Comparison of ENCODE assay signal across 21 mouse cellular contexts in genomic region chr4:124530596-124530995, GRCm38 (mm10).
DNase-seq lines count a peak whose midpoint lies in the region; ATAC-seq and TF ChIP-seq lines count a peak whose summit lies in the region.
"Had no signal": no experiment of that assay in that cellular context is flagged by ENCODE, and none has a peak within 500 bp of the region (broad histone marks: within the 10 kb centered on the region; RNA-seq: fewer than 3 reads in every experiment).

No protein-coding gene starts in this region.

- no peak for ATAC-seq in lung, embryonic 14.5 days (ENCODE audit: insufficient read depth)
- ATAC-seq: forebrain, embryonic 14.5 days; forebrain, embryonic 16.5 days had no signal

- H3K4me2 ChIP-seq in lung, embryonic 14.5 days = no peak overlapping the region
- H3K4me2 ChIP-seq: embryonic facial prominence, embryonic 13.5 days; embryonic facial prominence, embryonic 15.5 days; forebrain, embryonic 12.5 days had no signal

- no peaks in the 10 kb centered on the region for H3K9me3 ChIP-seq in lung, embryonic 14.5 days (ENCODE audit: low read depth, low read length)
- H3K9me3 ChIP-seq: embryonic facial prominence, embryonic 13.5 days; embryonic facial prominence, embryonic 15.5 days; forebrain, embryonic 10.5 days; forebrain, embryonic 12.5 days had no signal

- H3K4me3 ChIP-seq in lung, embryonic 14.5 days (ENCODE audit: low read depth, low read length) = no peak overlapping the region
- H3K4me3 ChIP-seq: embryonic facial prominence, embryonic 13.5 days; embryonic facial prominence, embryonic 15.5 days; erythroblast, embryonic 14.5 days; forebrain, embryonic 10.5 days; forebrain, embryonic 12.5 days had no signal

- H3K4me1 ChIP-seq in lung, embryonic 14.5 days (ENCODE audit: insufficient read depth) = peaks cover 7% of the 10 kb centered on the region; the same call in 1 of the 2 replicates
- H3K4me1 ChIP-seq: embryonic facial prominence, embryonic 15.5 days had no signal

- 35% methylated on average over 9 of the region's 9 CpGs for WGBS in lung, embryonic 14.5 days

- peak; percentile 69 for DNase-seq in lung, embryonic 14.5 days
- no peak for DNase-seq in lung, postnatal 14 days
- peak; percentile 11 for DNase-seq in lung, postnatal 10 days
- DNase-seq in lung, postnatal 25 days (ENCODE audit: low spot score) = no peak
- DNase-seq: adrenal gland, adult 2 months; adrenal gland, postnatal 10 days; adrenal gland, postnatal 25 days; cerebellum, adult 11 months; cerebellum, adult 18-20 months; cerebellum, adult 8-10 months; cerebellum, adult 9-11 months; cerebellum, postnatal 14 days; cerebellum, postnatal 36 days; embryo, embryonic 11 days had no signal

- TF ChIP-seq CTCF in lung, embryonic 14.5 days (IDR thresholded peaks at IDR 0.05; ENCODE audit: low read depth) = no peak

- no peak overlapping the region for H3K9ac ChIP-seq in lung, embryonic 14.5 days
- H3K9ac ChIP-seq: embryonic facial prominence, embryonic 13.5 days; embryonic facial prominence, embryonic 15.5 days; forebrain, embryonic 12.5 days had no signal

- no peaks in the 10 kb centered on the region for H3K27me3 ChIP-seq in lung, embryonic 14.5 days (ENCODE audit: insufficient read depth, low read length)
- H3K27me3 ChIP-seq: embryonic facial prominence, embryonic 13.5 days had no signal

- no peaks in the 10 kb centered on the region for H3K36me3 ChIP-seq in lung, embryonic 14.5 days (ENCODE audit: insufficient read depth)
- H3K36me3 ChIP-seq: embryonic facial prominence, embryonic 13.5 days; embryonic facial prominence, embryonic 15.5 days; forebrain, embryonic 10.5 days; forebrain, embryonic 12.5 days had no signal

- no peak overlapping the region for H3K27ac ChIP-seq in lung, embryonic 14.5 days (ENCODE audit: low read depth)
- H3K27ac ChIP-seq: embryonic facial prominence, embryonic 13.5 days; embryonic facial prominence, embryonic 15.5 days; forebrain, embryonic 10.5 days; forebrain, embryonic 12.5 days had no signal

Comparison
In these comparisons a context has a peak if more than half of its experiments do, and no peak if none do; other contexts are left out.
1. DNase-seq: peak in lung, embryonic 14.5 days (single experiment) and lung, postnatal 10 days (single experiment); none in lung, postnatal 14 days (single experiment) and lung, postnatal 25 days (single experiment).